Mouse (Mus musculus) heart, embryonic 15.5 days (tissue): ENCODE results near the gene Sirt5. TPM values are rescaled to one million over a fixed set of nuclear protein-coding genes. Genes with fewer than 3 reads are reported as not detected.

ENCODE experiments used
- ATAC-seq: fragments of 200-750 bp; cut with Nextera tagmentation; replicated peaks from 2 replicates; pipeline ENCODE4 v1.8.0; 2017; ENCODE audit warnings: low read depth, moderate TSS enrichment; ENCODE audit not compliant: insufficient number of reproducible peaks, insufficient read depth, low FRiP score
- H3K27ac ChIP-seq: fragments of 300-500 bp; sonication (generic); 2 replicates; pipeline ENCODE4 v1.5.1; 2015; ENCODE audit warnings: mild to moderate bottlenecking, inconsistent platforms
- H3K27me3 ChIP-seq: fragments of 300-500 bp; sonication (generic); 2 replicates; pipeline ENCODE4 v1.6.1; 2015; ENCODE audit warnings: inconsistent platforms
- H3K36me3 ChIP-seq: fragments of 300-500 bp; sonication (generic); 2 replicates; pipeline ENCODE4 v1.6.1; 2015; ENCODE audit warnings: mild to moderate bottlenecking, inconsistent platforms
- H3K4me1 ChIP-seq: fragments of 300-500 bp; sonication (generic); replicated peaks from 2 replicates; pipeline ENCODE4 v1.6.1; 2015; ENCODE audit warnings: inconsistent platforms
- H3K4me2 ChIP-seq: fragments of 300-500 bp; sonication (generic); 2 replicates; pipeline ENCODE4 v1.6.1; 2015; ENCODE audit warnings: inconsistent platforms, mild to moderate bottlenecking, moderate library complexity
- H3K4me3 ChIP-seq: fragments of 300-500 bp; sonication (generic); 2 replicates; pipeline ENCODE4 v1.5.1; 2015; ENCODE audit warnings: mild to moderate bottlenecking, inconsistent platforms
- H3K9ac ChIP-seq: fragments of 300-500 bp; sonication (generic); 2 replicates; pipeline ENCODE4 v1.6.1; 2015; ENCODE audit warnings: mild to moderate bottlenecking, inconsistent platforms
- H3K9me3 ChIP-seq: fragments of 300-500 bp; sonication (generic); replicated peaks from 2 replicates; pipeline ENCODE4 v1.6.1; 2016; ENCODE audit warnings: inconsistent platforms
- WGBS: fragments of 180-500 bp; shearing (Covaris S2); methylation state at CpG from one replicate; pipeline ENCODE4 v1.1.7; 2015; ENCODE audit warnings: mixed read lengths; 5-methylcytosine and 5-hydroxymethylcytosine counted together
- polyA plus RNA-seq: library from polyadenylated mRNA; unstranded; fragments of >200 nt; fragmentation: Nextera tagmentation; extraction: Ambion mirVana; gene quantifications from 2 replicates; pipeline ENCODE4 v1.2.1, GENCODE M21; 2015

Sirt5 gene
- polyA plus RNA-seq, 1 experiment from 2014 or later = 36.3 TPM

- H3K4me1 ChIP-seq = no peaks in the 10 kb centered on the region
- H3K9ac ChIP-seq = no peak overlapping the region
- H3K4me3 ChIP-seq = no peak overlapping the region
- peaks cover 3% of the 10 kb centered on the region for H3K9me3 ChIP-seq
- no peaks in the 10 kb centered on the region for H3K27me3 ChIP-seq
- H3K4me2 ChIP-seq = no peak overlapping the region
- 51% methylated on average over 2 of the region's 2 CpGs for WGBS
- H3K36me3 ChIP-seq = peaks cover 44% of the 10 kb centered on the region
- H3K27ac ChIP-seq = no peak overlapping the region
- no peak for ATAC-seq
Measured at GRCm38 (mm10) chr13:43374918-43375432, 9.7 kb downstream of the Sirt5 start.

- Histone ChIP-seq H3K27ac (no peak overlapping the region), H3K9ac (no peak overlapping the region), H3K4me3 (no peak overlapping the region), H3K4me1 (no peaks in the 10 kb centered on the region), H3K9me3 (no peaks in the 10 kb centered on the region), H3K36me3 (peaks cover 14% of the 10 kb centered on the region), H3K27me3 (no peaks in the 10 kb centered on the region), H3K4me2 (no peak overlapping the region)
- WGBS = 57% methylated on average over 3 of the region's 3 CpGs
- ATAC-seq = no peak
Measured at GRCm38 (mm10) chr13:43379989-43380388, 14.7 kb downstream of the Sirt5 start.

GRCm38 (mm10) chr13:43385321-43385720, 20.0 kb downstream of the Sirt5 start:
- no peak for ATAC-seq
- H3K4me3 ChIP-seq = no peak overlapping the region
- no peak overlapping the region for H3K9ac ChIP-seq
- H3K4me2 ChIP-seq = no peak overlapping the region
- H3K4me1 ChIP-seq = no peaks in the 10 kb centered on the region
- no peaks in the 10 kb centered on the region for H3K9me3 ChIP-seq
- H3K27ac ChIP-seq = no peak overlapping the region
- peaks cover 14% of the 10 kb centered on the region; the same call in 1 of the 2 replicates for H3K36me3 ChIP-seq
- 92% methylated on average over 10 of the region's 10 CpGs for WGBS
- no peaks in the 10 kb centered on the region for H3K27me3 ChIP-seq

- no peaks in the 10 kb centered on the region for H3K27me3 ChIP-seq
- WGBS = 51% methylated on average over 14 of the region's 17 CpGs
- no peak for ATAC-seq
- peak overlapping the region; percentile 98; the same call in 1 of the 2 replicates for H3K27ac ChIP-seq
- peak overlapping the region; percentile 64 for H3K4me2 ChIP-seq
- H3K36me3 ChIP-seq = peaks cover 28% of the 10 kb centered on the region
- peak overlapping the region; percentile 88 for H3K4me3 ChIP-seq
- no peak overlapping the region for H3K9ac ChIP-seq
- H3K9me3 ChIP-seq = no peaks in the 10 kb centered on the region
- peaks cover 7% of the 10 kb centered on the region for H3K4me1 ChIP-seq
Measured at GRCm38 (mm10) chr13:43397700-43398296, 32.5 kb downstream of the Sirt5 start.

GRCm38 (mm10) chr13:43398297-43399080, 33.2 kb downstream of the Sirt5 start, which contains the start of gene Nol7:
TSS of gene Nol7 (plus strand) at chr13:43398390.
- H3K4me1 ChIP-seq = peaks cover 7% of the 10 kb centered on the region
- H3K27ac ChIP-seq = peak within 1 kb of the TSS; percentile 98
- H3K27me3 ChIP-seq = no peaks in the 10 kb centered on the region
- H3K4me3 ChIP-seq = peak within 1 kb of the TSS; percentile 88
- peak within 1 kb of the TSS; percentile 64 for H3K4me2 ChIP-seq
- peak within 1 kb of the TSS; percentile 87 for H3K9ac ChIP-seq
- under 1% methylated on average over 72 of the region's 72 CpGs for WGBS
- peaks cover 33% of the 10 kb centered on the region for H3K36me3 ChIP-seq
- no peaks in the 10 kb centered on the region for H3K9me3 ChIP-seq
- peak; percentile 91 for ATAC-seq

GRCm38 (mm10) chr13:43399576-43399975, 34.3 kb downstream of the Sirt5 start:
- H3K4me2 ChIP-seq = peak overlapping the region; percentile 64
- WGBS = 77% methylated on average over 5 of the region's 5 CpGs

GRCm38 (mm10) chr13:43412311-43412710, 47.0 kb downstream of the Sirt5 start:
- H3K9me3 ChIP-seq = no peaks in the 10 kb centered on the region
- no peak overlapping the region for H3K9ac ChIP-seq
- no peak for ATAC-seq

More at GRCm38 (mm10) chr13:43399576-43399975, 34.3 kb downstream of the Sirt5 start:
- Histone ChIP-seq H3K4me1 (peaks cover 7% of the 10 kb centered on the region), H3K36me3 (peaks cover 35% of the 10 kb centered on the region), H3K9me3 (no peaks in the 10 kb centered on the region), H3K27me3 (no peaks in the 10 kb centered on the region), H3K27ac (no peak overlapping the region), H3K4me3 (peak overlapping the region; percentile 88; the same call in 1 of the 2 replicates), H3K9ac (no peak overlapping the region)
- no peak for ATAC-seq

GRCm38 (mm10) chr13:43413611-43414010, 48.3 kb downstream of the Sirt5 start:
- no peak overlapping the region for H3K4me2 ChIP-seq
- H3K4me3 ChIP-seq = no peak overlapping the region
- H3K9ac ChIP-seq = no peak overlapping the region
- peaks cover 69% of the 10 kb centered on the region for H3K36me3 ChIP-seq
- no peaks in the 10 kb centered on the region for H3K4me1 ChIP-seq
- H3K27me3 ChIP-seq = no peaks in the 10 kb centered on the region
- no peak overlapping the region for H3K27ac ChIP-seq
- no peaks in the 10 kb centered on the region for H3K9me3 ChIP-seq
- ATAC-seq = no peak
- 95% methylated on average over 2 of the region's 2 CpGs for WGBS

More at GRCm38 (mm10) chr13:43412311-43412710, 47.0 kb downstream of the Sirt5 start:
- Histone ChIP-seq H3K27ac (no peak overlapping the region), H3K4me1 (no peaks in the 10 kb centered on the region), H3K4me3 (no peak overlapping the region), H3K36me3 (peaks cover 71% of the 10 kb centered on the region), H3K4me2 (no peak overlapping the region), H3K27me3 (no peaks in the 10 kb centered on the region)
- WGBS = 86% methylated on average over 7 of the region's 7 CpGs

- WGBS = 84% methylated on average over 1 of the region's 1 CpGs
- H3K4me2 ChIP-seq = no peak overlapping the region
- no peaks in the 10 kb centered on the region for H3K4me1 ChIP-seq
- H3K9me3 ChIP-seq = no peaks in the 10 kb centered on the region
- H3K4me3 ChIP-seq = no peak overlapping the region
- H3K36me3 ChIP-seq = peaks cover 75% of the 10 kb centered on the region
- H3K9ac ChIP-seq = no peak overlapping the region
- H3K27ac ChIP-seq = no peak overlapping the region
- no peaks in the 10 kb centered on the region for H3K27me3 ChIP-seq
- no peak for ATAC-seq
Measured at GRCm38 (mm10) chr13:43415249-43415648, 50.0 kb downstream of the Sirt5 start.

- H3K27ac ChIP-seq = no peak overlapping the region
- H3K9ac ChIP-seq = no peak overlapping the region
- no peaks in the 10 kb centered on the region for H3K27me3 ChIP-seq
- H3K4me3 ChIP-seq = no peak overlapping the region
- 0 out of 2 replicates have a peak, but pooled peaks cover 3% of the 10 kb centered on the region for H3K36me3 ChIP-seq
- H3K4me2 ChIP-seq = no peak overlapping the region
- H3K9me3 ChIP-seq = no peaks in the 10 kb centered on the region
- ATAC-seq = no peak
- no peaks in the 10 kb centered on the region for H3K4me1 ChIP-seq
- WGBS = 70% methylated on average over 4 of the region's 4 CpGs
Measured at GRCm38 (mm10) chr13:43428436-43428835, 63.1 kb downstream of the Sirt5 start.

- Histone ChIP-seq H3K9me3 (no peaks in the 10 kb centered on the region; the same call in 1 of the 2 replicates), H3K27ac (no peak overlapping the region), H3K36me3 (no peaks in the 10 kb centered on the region), H3K4me3 (no peak overlapping the region), H3K9ac (no peak overlapping the region), H3K27me3 (no peaks in the 10 kb centered on the region), H3K4me1 (0 out of 2 replicates have a peak, but pooled peaks cover 3% of the 10 kb centered on the region), H3K4me2 (no peak overlapping the region)
- no peak for ATAC-seq
- WGBS = 83% methylated on average over 2 of the region's 2 CpGs
Measured at GRCm38 (mm10) chr13:43433395-43433794, 68.1 kb downstream of the Sirt5 start.
